Mouse (Mus musculus): ENCODE measurements around the gene Adora1.

The Adora1 gene

DNA sequence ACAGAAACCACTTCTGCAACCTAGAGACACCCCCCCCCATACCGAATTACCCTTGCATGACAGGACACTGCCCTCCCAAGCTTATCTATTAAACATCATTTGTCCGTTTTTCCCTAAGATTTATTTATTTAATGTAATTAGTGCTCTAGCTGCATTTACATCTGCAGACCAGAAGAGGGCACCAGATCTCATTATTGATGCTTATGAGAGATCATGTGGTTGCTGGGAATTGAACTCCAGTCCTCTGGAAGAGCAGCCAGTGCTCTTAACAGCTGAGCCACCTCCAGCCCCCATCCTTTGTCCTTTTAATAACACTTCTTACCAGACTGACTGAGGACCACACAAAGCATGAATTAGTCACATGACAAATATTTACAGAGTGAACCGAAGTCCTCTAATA, 80.6 kb downstream of the Adora1 start:
- peak; percentile 7 for DNase-seq (ENCODE audit: low read depth, low spot score)

DNA sequence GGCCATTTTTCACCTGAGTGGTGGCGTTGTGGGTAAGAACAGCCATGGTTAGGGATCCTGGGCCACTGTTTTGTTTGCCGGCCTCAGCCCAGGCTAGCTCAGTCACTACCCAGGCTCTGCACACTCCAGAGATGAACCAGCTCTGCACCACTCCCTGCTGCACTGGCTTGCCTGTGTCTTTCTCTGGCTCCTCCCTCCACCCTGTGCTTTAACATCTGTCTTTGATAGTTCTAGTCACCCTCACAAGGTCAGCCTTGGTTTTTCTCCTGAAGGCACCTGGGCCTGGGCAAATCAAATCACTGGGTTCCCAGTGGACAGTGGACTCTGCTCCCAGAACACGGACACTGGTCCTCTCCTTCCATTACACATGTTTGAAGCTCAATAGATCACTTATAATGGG, 81.1 kb downstream of the Adora1 start:
- DNase-seq (ENCODE audit: low read depth, low spot score), result no peak

- no peak for DNase-seq (ENCODE audit: low read depth, low spot score)
These were observed 82.3 kb downstream of the Adora1 start for GRCm38 (mm10) chr1:134152626-134153590.

DNA sequence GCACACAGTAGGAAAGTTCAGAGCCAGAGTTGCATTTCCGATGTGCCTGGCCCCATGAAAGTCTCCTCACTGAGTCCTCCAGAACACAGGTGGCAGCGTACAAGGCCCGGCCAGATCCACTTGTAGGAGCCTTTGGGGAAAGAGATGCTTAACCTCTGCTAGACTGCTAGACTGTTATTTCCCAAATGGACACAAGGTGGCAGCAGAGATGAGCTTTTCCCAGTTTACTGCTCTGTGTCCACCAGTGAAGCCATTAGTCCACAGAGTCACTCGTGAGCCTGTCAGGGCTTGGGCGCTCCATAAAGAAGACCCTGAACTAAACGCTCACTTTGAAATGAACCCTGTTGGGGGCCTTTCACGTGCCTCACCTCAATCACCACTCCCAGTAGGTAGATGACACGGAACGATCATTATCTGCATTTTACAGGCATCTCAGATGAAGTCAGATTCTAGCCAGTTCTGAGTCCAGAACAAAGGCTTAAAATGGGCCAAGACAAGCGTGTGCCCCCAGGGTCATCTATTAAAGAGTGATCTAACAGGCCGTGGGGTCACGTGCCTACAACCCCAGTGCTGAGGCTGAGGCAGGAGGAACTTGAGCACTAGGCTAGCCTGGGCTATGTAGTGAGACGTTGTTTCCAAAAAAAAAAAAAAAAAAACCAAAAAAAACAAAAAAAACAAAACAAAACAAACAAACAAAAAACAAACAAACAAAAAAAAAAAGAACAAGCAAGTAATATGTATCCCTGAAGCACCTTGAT, 83.4 kb downstream of the Adora1 start:
- peak; percentile 96 for DNase-seq (ENCODE audit: low read depth, low spot score)

DNA sequence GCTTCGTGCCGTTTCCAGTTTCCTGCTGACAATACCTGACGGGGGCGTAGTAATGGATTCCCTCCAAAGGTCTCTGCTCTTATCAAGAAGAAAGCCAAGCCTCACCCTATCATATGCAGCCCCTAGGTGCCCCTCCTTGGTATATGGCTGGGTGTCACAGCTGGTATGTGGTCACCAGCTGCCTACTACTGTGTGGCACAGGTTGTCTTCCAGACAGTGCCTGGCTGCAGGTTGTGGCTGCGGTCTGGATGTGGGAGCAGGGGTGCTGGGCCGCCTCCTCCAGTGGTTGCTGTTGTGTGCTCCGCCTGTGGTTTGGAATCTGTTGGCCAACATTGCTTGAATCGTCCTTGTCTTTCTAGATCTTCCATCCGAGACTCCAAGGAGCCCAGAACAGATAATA, 84.5 kb downstream of the Adora1 start:
- no peak for DNase-seq (ENCODE audit: low read depth, low spot score)

- DNase-seq (ENCODE audit: low read depth, low spot score), result no peak
These were observed 85.2 kb downstream of the Adora1 start for GRCm38 (mm10) chr1:134150076-134150475.
